Mouse (Mus musculus): ENCODE measurements around the gene Rb1.

The Rb1 gene

GRCm38 (mm10) chr14:73325456-73326381, at the start of gene Rb1:
Rb1 (minus strand) TSS chr14:73325822.
- in situ Hi-C loops (cut with MseI, MboI): no loop called here

- in situ Hi-C loops (cut with MseI, MboI): no loop called here
Measured at GRCm38 (mm10) chr14:73374315-73374890, 48.8 kb upstream of the Rb1 start.

- in situ Hi-C loops (cut with MseI, MboI): no loop called here
Measured at GRCm38 (mm10) chr14:73373606-73374005, 48.0 kb upstream of the Rb1 start.

GRCm38 (mm10) chr14:73372990-73373389, 47.4 kb upstream of the Rb1 start:
- in situ Hi-C loops (cut with MseI, MboI): no loop called here

GRCm38 (mm10) chr14:73371577-73371976, 46.0 kb upstream of the Rb1 start:
- in situ Hi-C loops (cut with MseI, MboI): no loop called here

- in situ Hi-C loops (cut with MseI, MboI): no loop called here
Measured at GRCm38 (mm10) chr14:73370695-73371372, 45.2 kb upstream of the Rb1 start.

GRCm38 (mm10) chr14:73370078-73370670, 44.6 kb upstream of the Rb1 start:
- in situ Hi-C loops (cut with MseI, MboI): no loop called here

GRCm38 (mm10) chr14:73369634-73370033, 44.0 kb upstream of the Rb1 start:
- in situ Hi-C loops (cut with MseI, MboI): no loop called here

GRCm38 (mm10) chr14:73368966-73369365, 43.3 kb upstream of the Rb1 start:
- in situ Hi-C loops (cut with MseI, MboI): no loop called here

- in situ Hi-C loops (cut with MseI, MboI): no loop called here
Measured at GRCm38 (mm10) chr14:73368221-73368620, 42.6 kb upstream of the Rb1 start.

GRCm38 (mm10) chr14:73366278-73366677, 40.7 kb upstream of the Rb1 start:
- in situ Hi-C loops (cut with MseI, MboI): no loop called here

GRCm38 (mm10) chr14:73363782-73364181, 38.2 kb upstream of the Rb1 start:
- in situ Hi-C loops (cut with MseI, MboI): no loop called here

GRCm38 (mm10) chr14:73354700-73355099, 29.1 kb upstream of the Rb1 start:
- in situ Hi-C loops (cut with MseI, MboI): no loop called here

- in situ Hi-C loops (cut with MseI, MboI): no loop called here
Measured at GRCm38 (mm10) chr14:73351118-73351517, 25.5 kb upstream of the Rb1 start.

GRCm38 (mm10) chr14:73350029-73350428, 24.4 kb upstream of the Rb1 start:
- in situ Hi-C loops (cut with MseI, MboI): no loop called here

GRCm38 (mm10) chr14:73349061-73349670, 23.5 kb upstream of the Rb1 start:
- in situ Hi-C loops (cut with MseI, MboI): no loop called here

- in situ Hi-C loops (cut with MseI, MboI): no loop called here
Measured at GRCm38 (mm10) chr14:73347302-73347701, 21.7 kb upstream of the Rb1 start.

GRCm38 (mm10) chr14:73345614-73346013, 20.0 kb upstream of the Rb1 start:
- in situ Hi-C loops (cut with MseI, MboI): no loop called here

GRCm38 (mm10) chr14:73340051-73340755, 14.6 kb upstream of the Rb1 start:
- in situ Hi-C loops (cut with MseI, MboI): no loop called here

GRCm38 (mm10) chr14:73339615-73340014, 14.0 kb upstream of the Rb1 start:
- in situ Hi-C loops (cut with MseI, MboI): no loop called here

Measured in mouse trophoblast stem cell (cell line).